Mouse (Mus musculus) adrenal gland, postnatal 25 days (tissue): ENCODE measurements around the gene Vamp5. TPM values are rescaled to one million over a fixed set of nuclear protein-coding genes. Genes with fewer than 3 reads are reported as not detected.

Experiments used
- DNase-seq: peaks from one replicate; pipeline ENCODE4 v3.0.0; 2021; ENCODE audit warnings: mixed read lengths
- total RNA-seq: library from RNA; stranded (reverse); gene quantifications from 2 replicates; pipeline ENCODE4 v1.2.3, GENCODE M21; 2021

Gene Vamp5
- total RNA-seq, 1 experiment from 2014 or later, result 51.8 TPM

DNA sequence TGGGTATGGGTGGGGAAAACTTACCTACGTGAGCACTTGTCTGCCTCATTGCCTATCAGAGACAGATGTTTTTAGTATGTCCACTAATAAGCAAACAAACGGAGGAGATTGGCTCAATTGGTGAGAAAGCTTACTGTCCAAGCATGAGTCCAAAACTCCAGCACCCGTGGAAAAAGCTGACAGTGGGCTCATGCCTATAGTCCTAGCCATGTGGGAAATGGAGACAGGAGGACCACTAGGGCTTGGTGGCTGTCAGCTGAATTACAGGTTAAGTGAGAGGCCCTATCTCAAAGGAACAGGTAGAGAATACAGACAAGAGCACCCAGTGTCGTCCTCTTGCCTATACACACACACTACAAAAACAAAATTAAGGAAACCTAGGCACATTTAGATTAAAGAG lies 34.0 kb downstream of the Vamp5 start:
- no peak for DNase-seq

DNA sequence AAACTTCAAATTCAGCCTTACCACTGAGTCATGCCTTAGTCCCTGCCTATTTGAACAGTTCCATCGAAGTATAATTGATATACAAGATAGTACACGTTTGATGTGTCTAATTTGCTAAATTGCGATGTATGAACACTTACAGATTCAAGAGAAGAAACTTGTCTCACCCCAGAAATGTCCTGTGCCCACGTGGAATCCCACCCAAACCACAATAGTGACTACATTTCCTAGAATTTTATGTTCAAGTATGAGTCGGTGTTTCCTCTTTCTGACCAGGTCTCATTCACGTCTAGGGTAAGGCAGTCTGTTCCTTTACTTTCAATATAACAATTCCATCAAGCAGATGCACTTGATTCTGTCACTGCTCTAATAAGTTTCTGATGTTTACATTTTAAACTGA lies 34.6 kb downstream of the Vamp5 start:
- no peak for DNase-seq

DNA sequence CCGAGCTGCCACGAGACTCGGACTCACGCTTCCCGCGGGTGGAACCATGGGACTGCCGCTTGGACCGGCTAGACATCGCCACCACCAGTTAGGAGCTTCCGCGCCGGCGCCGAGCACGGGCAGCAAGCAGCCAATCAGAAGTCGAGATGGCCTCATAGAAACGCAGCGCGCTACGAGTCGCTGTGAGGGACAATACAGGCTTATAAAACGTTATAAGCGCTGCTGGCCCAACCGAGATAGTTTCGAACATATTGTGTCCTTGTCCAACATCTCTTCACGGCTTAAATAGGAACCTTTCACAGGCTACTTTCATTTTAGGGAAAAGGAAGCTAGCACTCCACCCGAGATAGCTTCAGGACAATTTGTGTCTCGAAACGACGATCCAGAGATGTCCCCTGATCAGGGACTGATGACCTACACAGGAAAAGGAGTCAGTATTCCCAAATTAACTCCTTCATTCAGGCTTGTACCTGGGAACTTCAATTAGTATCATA lies 35.1 kb downstream of the Vamp5 start, which contains the start of gene Usp39:
TSS of gene Usp39 (minus strand) at position 111 of the 494 bp plus-strand sequence.
- DNase-seq, result peak; percentile 93

DNA sequence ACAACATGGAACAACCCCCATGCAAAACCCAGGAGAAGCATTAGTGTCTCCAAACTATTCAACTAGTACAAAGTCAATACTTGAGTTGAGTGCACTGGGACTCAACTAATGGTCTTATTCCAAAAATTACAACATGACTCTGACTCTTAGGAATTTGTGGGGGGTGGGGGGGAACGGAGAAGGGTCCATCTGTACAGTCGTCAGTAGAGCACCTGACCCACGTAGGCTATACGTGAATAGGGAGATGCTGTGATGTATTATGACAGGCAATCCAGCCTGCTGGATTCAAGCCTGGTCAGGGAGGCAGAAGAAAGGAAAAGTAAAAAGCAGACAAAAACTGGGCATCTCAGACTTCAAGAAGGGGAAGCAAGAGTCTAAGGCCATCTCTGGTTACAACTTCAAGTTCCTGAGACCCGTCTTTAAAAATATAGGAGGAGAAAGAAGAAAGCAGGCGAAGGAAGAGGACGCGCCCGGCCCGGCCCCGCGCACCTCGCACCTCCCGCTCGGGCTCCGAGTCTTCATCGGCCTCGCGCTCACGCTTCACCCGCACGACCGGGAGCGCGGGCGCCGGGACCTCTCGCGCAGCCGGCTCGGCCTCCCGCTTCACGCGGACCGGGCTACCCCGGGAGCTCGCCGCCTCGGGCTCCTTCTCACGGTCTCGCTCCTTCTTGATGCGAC lies 35.7 kb downstream of the Vamp5 start:
- DNase-seq, result no peak

DNA sequence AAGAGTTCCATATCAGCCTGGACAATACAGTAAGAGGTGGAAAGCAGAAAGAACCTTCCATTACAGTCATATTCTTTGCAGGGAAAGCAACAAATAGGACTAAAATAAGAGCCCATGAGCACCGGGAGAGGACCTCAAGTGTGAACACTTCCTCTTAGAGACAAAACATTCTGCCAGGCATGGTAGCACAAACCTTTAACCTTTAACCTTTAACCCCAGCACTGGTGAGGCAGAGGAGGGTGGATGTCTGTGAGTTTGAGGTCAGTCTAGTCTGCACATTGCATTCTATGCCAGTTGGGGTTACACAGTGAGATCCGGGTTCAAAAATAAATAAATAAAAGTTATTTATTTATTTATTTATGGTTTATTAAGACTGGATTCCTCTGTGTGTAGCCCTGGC lies 39.8 kb downstream of the Vamp5 start:
- DNase-seq, result no peak

DNA sequence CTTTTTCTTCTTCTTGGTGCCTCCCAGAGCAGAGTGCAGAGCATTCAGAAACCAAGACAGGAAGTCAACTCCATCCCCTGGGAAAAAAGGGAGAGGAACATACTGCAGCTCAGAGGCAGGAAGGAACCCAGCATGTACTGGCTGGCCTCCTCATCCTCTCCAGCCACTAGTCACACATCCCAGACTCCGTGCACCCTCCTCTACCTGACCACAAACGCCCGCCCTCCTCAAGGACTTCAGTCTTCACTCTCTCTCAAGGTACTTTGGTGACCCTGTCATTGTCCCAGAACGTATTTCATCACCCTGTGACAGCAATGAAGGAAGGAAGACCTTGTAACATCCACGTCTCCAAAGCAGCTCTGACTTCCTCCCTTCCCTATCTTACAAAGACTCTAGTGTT lies 47.2 kb downstream of the Vamp5 start:
- no peak for DNase-seq

DNA sequence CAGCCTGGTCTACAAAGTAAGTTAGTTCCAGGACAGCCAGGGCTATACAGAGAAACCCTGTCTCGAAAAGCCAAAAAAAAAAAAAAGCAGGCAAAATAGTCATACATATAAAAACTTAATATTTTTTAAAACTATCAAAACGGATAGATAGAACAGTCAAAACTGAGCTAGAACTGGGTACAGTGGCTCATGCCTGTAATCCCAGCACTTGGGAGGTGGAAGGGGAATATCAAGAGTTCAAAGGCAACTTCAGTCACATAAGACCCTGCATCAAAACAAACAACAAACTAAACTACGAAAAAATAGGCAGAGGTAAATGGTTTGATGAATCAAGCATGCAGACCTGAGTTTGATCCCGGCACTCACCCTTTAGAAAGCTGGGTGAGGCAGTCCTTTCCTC lies 50.1 kb downstream of the Vamp5 start:
- DNase-seq, result no peak

DNA sequence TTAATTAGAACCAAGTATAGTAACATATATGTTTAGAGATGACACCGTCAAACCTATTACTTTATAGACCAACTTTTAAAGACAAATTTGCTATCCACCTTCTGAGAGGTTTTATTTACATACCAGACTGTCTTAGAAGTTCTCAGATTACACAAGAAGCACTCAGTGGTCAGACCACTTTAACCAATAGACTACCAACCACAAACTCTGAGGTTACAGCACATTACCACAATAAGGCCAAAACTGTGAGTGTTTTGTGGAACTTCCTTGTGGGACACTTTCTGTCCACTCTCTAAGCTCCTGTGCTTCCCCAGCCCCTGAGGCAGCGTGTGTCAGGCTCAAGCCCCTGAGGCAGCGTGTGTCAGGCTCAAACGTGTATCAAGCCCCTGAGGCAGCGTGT lies 51.2 kb downstream of the Vamp5 start:
- DNase-seq, result no peak

DNA sequence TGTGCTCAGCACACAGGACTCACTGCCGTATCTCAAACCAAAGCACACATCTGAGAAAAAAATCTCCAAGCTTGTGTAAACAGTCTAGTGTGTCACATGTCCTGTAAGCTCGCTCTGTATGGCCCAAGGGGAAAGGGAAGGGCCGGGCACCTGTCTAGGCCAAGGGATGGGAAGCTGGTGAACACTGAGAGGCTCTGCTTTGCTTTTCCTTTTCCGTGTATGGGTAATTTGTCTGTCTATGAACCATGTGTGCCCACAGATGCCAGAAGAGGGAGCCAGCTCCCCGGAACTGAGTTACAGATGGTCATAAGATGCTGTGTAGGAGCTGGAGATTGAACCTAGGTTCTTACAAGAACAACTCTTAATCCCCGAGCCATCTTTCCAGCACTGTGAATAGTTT lies 54.0 kb downstream of the Vamp5 start:
- peak; percentile 52 for DNase-seq

DNA sequence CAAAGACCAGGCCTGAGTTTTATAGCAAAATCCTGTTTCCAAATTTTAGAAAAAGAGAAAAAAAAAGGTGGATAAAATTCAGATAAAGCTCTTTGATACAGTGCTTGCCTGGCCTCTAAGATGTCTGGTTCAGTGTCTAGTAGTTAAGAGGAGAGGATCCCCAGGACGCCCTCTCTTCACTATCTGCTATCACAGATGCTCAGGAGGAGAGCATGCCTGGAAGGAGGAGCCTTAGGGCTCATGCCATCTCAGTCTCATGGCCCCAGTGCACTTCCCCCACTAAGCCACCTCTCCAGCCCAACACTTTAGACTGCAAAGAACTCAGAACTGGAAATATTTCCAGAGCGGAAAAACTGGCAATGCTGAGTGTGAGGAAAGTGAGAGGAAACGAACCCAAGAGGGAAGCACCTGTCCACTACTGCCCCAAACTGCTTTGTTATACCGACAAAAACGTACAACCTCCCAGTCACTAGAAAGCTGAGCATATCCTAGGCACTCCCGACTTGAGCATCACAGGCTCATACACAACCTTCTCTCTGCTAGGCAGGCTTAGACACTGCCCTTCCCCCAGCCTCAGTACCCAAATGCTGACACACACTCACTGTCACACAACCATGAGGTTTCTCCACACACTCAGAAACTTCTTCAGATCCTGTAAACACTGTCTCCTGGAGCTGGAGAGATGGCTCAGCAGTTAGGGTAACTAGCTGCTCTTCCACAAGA lies 56.3 kb downstream of the Vamp5 start:
- DNase-seq, result no peak

DNA sequence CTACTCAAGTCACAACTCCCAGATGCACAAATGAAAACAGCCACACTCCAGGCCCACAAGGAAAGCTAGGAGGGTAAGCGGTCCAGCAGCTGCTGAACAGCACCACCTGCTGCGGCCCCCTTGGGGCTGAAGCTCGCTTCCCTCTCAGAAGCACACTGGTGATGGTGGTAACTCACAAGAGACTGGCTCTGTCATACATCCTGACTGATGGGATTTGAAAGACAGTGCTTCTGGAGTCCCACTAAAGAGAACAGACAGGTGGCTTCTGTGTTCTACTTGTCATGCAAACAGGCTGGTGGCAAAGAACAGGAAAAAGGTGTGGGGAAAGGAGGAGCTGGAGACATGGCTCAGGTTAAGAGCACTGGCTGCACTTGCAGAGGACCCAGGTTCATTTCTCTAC lies 57.3 kb downstream of the Vamp5 start:
- no peak for DNase-seq

DNA sequence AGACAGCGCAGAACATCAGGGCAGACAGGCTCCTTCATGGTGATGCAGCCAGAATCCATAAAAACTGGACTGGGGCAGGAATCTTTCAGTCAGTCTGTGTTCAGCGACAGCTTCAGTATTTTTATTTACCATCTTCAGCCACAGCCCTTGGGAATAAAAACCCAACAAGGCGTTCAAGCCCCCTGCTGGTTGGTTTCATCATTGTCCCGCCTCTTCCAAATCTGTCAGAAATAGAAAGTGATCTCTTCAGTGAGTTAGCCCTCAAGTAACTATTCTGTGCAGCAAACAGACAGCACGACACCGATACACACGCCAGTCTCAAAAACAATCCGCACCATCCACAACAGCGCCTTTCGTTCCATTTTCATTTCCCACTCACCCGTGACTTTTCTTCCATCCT lies 61.2 kb downstream of the Vamp5 start:
- peak; percentile 15 for DNase-seq

Other genes starting within 250 kb of the Vamp5 start
- 2.2 and 3.3 TPM in 2 replicates for gene Atoh8, start 144.9 kb downstream of the Vamp5 start, total RNA-seq
- gene Sftpb, start 75.9 kb downstream of the Vamp5 start, total RNA-seq, result not detected in 2 replicates
- gene Usp39, start 35.3 kb downstream of the Vamp5 start, total RNA-seq, result 29.2 and 30.1 TPM in 2 replicates
- gene 0610030E20Rik, start 33.2 kb downstream of the Vamp5 start, total RNA-seq, result 35.5 and 38.8 TPM in 2 replicates
- gene Tmem150a, start 25.0 kb downstream of the Vamp5 start, total RNA-seq, result 20.7 and 23.2 TPM in 2 replicates
- 368 and 473 TPM in 2 replicates for gene Rnf181, start 13.5 kb downstream of the Vamp5 start, total RNA-seq
- gene Vamp8, start 10.2 kb upstream of the Vamp5 start, total RNA-seq, result 117 and 154 TPM in 2 replicates
- gene Ggcx, start 33.8 kb upstream of the Vamp5 start, total RNA-seq, result 52.5 and 56.9 TPM in 2 replicates
- gene Mat2a, start 59.1 kb upstream of the Vamp5 start, total RNA-seq, result 199 and 214 TPM in 2 replicates
- gene Sh2d6, start 141.2 kb upstream of the Vamp5 start, total RNA-seq, result 0.39 TPM in 1 of 2 replicates, not detected in the other
- 30.3 and 48.1 TPM in 2 replicates for gene Capg, start 163.9 kb upstream of the Vamp5 start, total RNA-seq
- gene Elmod3, start 217.9 kb upstream of the Vamp5 start, total RNA-seq, result 23.3 and 24.4 TPM in 2 replicates
- gene Retsat, start 218.0 kb upstream of the Vamp5 start, total RNA-seq, result 309 and 334 TPM in 2 replicates
- gene Tgoln1, start 236.5 kb upstream of the Vamp5 start, total RNA-seq, result 176 and 187 TPM in 2 replicates